Mouse (Mus musculus) intestine, embryonic 14.5 days (tissue): ENCODE data around the gene Gm9999. TPM values are rescaled to one million over a fixed set of nuclear protein-coding genes. Genes with fewer than 3 reads are reported as not detected.

Source experiments
- ATAC-seq: fragments of 200-750 bp; cut with Nextera tagmentation; replicated peaks from 2 replicates; pipeline ENCODE4 v1.8.0; 2017; ENCODE audit warnings: low read depth, moderate number of reproducible peaks, moderate TSS enrichment, moderate library complexity; ENCODE audit not compliant: low FRiP score, low TSS enrichment
- DNase-seq: peaks from one replicate; pipeline ENCODE4 v3.0.0-alpha.2; 2018; ENCODE audit warnings: low spot score
- H3K27ac ChIP-seq: fragments of 300-500 bp; sonication (generic); 2 replicates; pipeline ENCODE4 v1.5.1; 2014; ENCODE audit warnings: low read depth, mild to moderate bottlenecking, control low read depth
- H3K27me3 ChIP-seq: fragments of 300-500 bp; sonication (generic); replicated peaks from 2 replicates; pipeline ENCODE4 v1.6.1; 2014; ENCODE audit warnings: low read length, control low read depth; ENCODE audit not compliant: control insufficient read depth, insufficient read depth
- H3K36me3 ChIP-seq: fragments of 300-500 bp; sonication (generic); 2 replicates; pipeline ENCODE4 v1.6.1; 2014; ENCODE audit warnings: low read length, control low read depth; ENCODE audit not compliant: control insufficient read depth, insufficient read depth
- H3K4me1 ChIP-seq: fragments of 300-500 bp; sonication (generic); replicated peaks from 2 replicates; pipeline ENCODE4 v1.6.1; 2014; ENCODE audit warnings: low read length, control low read depth, mixed read lengths; ENCODE audit not compliant: control insufficient read depth, insufficient read depth
- H3K4me2 ChIP-seq: fragments of 300-500 bp; sonication (generic); 2 replicates; pipeline ENCODE4 v1.6.1; 2014; ENCODE audit warnings: low read length
- H3K4me3 ChIP-seq: fragments of 300-500 bp; sonication (generic); 2 replicates; pipeline ENCODE4 v1.5.1; 2014; ENCODE audit warnings: low read depth, low read length, control low read depth, mixed read lengths
- H3K9ac ChIP-seq: fragments of 300-500 bp; sonication (generic); 2 replicates; pipeline ENCODE4 v1.6.1; 2014; ENCODE audit warnings: mild to moderate bottlenecking, low read length
- H3K9me3 ChIP-seq: fragments of 300-500 bp; sonication (generic); 2 replicates; pipeline ENCODE4 v1.6.1; 2016; ENCODE audit warnings: low read length, control low read depth; ENCODE audit not compliant: control insufficient read depth
- WGBS: fragments of 180-500 bp; shearing (Covaris S2); extraction: QIAGEN DNeasy Blood & Tissue Kit; methylation state at CpG from one replicate; pipeline ENCODE4 v1.1.7; 2014; 5-methylcytosine and 5-hydroxymethylcytosine counted together
- polyA plus RNA-seq: library from polyadenylated mRNA; unstranded; fragments of >200 nt; fragmentation: Nextera tagmentation; extraction: Ambion mirVana; gene quantifications from 2 replicates; pipeline ENCODE4 v1.2.1, GENCODE M21; 2014

The Gm9999 gene
- polyA plus RNA-seq, 1 experiment from 2014 or later: not detected

- Histone ChIP-seq H3K9me3 (no peaks in the 10 kb centered on the region), H3K27me3 (no peaks in the 10 kb centered on the region), H3K4me3 (no peak overlapping the region), H3K36me3 (no peaks in the 10 kb centered on the region), H3K4me2 (no peak overlapping the region), H3K9ac (no peak overlapping the region), H3K4me1 (no peaks in the 10 kb centered on the region), H3K27ac (no peak overlapping the region)
- no peak for ATAC-seq
- no peak for DNase-seq
- WGBS: 93% methylated on average over 1 of the region's 1 CpGs
These were observed 44.1 kb downstream of the Gm9999 start for GRCm38 (mm10) chr7:47027520-47027919.

- no peaks in the 10 kb centered on the region for H3K27me3 ChIP-seq
- no peak overlapping the region for H3K9ac ChIP-seq
- no peak for ATAC-seq
- no peak overlapping the region for H3K27ac ChIP-seq
- H3K4me2 ChIP-seq: no peak overlapping the region
- H3K4me3 ChIP-seq: no peak overlapping the region
- H3K9me3 ChIP-seq: no peaks in the 10 kb centered on the region
- H3K36me3 ChIP-seq: no peaks in the 10 kb centered on the region
- no peaks in the 10 kb centered on the region for H3K4me1 ChIP-seq
- 84% methylated on average over 9 of the region's 9 CpGs for WGBS
- no peak for DNase-seq
These were observed 47.3 kb downstream of the Gm9999 start for GRCm38 (mm10) chr7:47030517-47031193.

GRCm38 (mm10) chr7:47031371-47031770 is 48.0 kb downstream of the Gm9999 start:
- no peaks in the 10 kb centered on the region for H3K9me3 ChIP-seq
- no peak overlapping the region for H3K4me3 ChIP-seq
- no peaks in the 10 kb centered on the region for H3K36me3 ChIP-seq
- ATAC-seq (no peak), DNase-seq (no peak)
- WGBS: 82% methylated on average over 4 of the region's 4 CpGs
- H3K4me2 ChIP-seq: no peak overlapping the region
- no peaks in the 10 kb centered on the region for H3K27me3 ChIP-seq
- H3K4me1 ChIP-seq: no peaks in the 10 kb centered on the region
- no peak overlapping the region for H3K9ac ChIP-seq
- H3K27ac ChIP-seq: no peak overlapping the region

GRCm38 (mm10) chr7:47034785-47035384 is 51.5 kb downstream of the Gm9999 start:
- no peak for ATAC-seq
- Histone ChIP-seq H3K9me3 (no peaks in the 10 kb centered on the region), H3K4me3 (no peak overlapping the region), H3K27ac (no peak overlapping the region), H3K9ac (no peak overlapping the region), H3K4me1 (no peaks in the 10 kb centered on the region), H3K27me3 (no peaks in the 10 kb centered on the region), H3K36me3 (no peaks in the 10 kb centered on the region), H3K4me2 (no peak overlapping the region)
- WGBS: 85% methylated on average over 4 of the region's 4 CpGs
- no peak for DNase-seq

- H3K27ac ChIP-seq: no peak overlapping the region
- ATAC-seq: no peak
- H3K36me3 ChIP-seq: no peaks in the 10 kb centered on the region
- H3K4me1 ChIP-seq: no peaks in the 10 kb centered on the region
- no peak for DNase-seq
- no peak overlapping the region for H3K4me3 ChIP-seq
- no peak overlapping the region for H3K9ac ChIP-seq
- no peaks in the 10 kb centered on the region for H3K9me3 ChIP-seq
- WGBS: 77% methylated on average over 8 of the region's 8 CpGs
- no peaks in the 10 kb centered on the region for H3K27me3 ChIP-seq
- H3K4me2 ChIP-seq: no peak overlapping the region
These were observed 52.0 kb downstream of the Gm9999 start for GRCm38 (mm10) chr7:47035426-47035825.

Other genes with a start within 250 kb of the Gm9999 start
- gene Saa1, start 240.6 kb upstream of the Gm9999 start, polyA plus RNA-seq: 1.4 and 2.0 TPM in 2 replicates
- 0.45 and 1.1 TPM in 2 replicates for gene Saa2, start 231.8 kb upstream of the Gm9999 start, polyA plus RNA-seq
- 18.8 and 20.9 TPM in 2 replicates for gene Hps5, start 187.5 kb upstream of the Gm9999 start, polyA plus RNA-seq
- 48.7 and 52.9 TPM in 2 replicates for gene Gtf2h1, start 187.5 kb upstream of the Gm9999 start, polyA plus RNA-seq
- 2,451 TPM in 2 replicates for gene Ldha, start 142.1 kb upstream of the Gm9999 start, polyA plus RNA-seq
- not detected in 2 replicates for gene Ldhc, start 122.4 kb upstream of the Gm9999 start, polyA plus RNA-seq
- 165 and 174 TPM in 2 replicates for gene Tsg101, start 63.6 kb upstream of the Gm9999 start, polyA plus RNA-seq
- 11.4 and 12.6 TPM in 2 replicates for gene Uevld, start 25.1 kb upstream of the Gm9999 start, polyA plus RNA-seq
- 17.6 and 18.0 TPM in 2 replicates for gene Spty2d1, start 24.8 kb downstream of the Gm9999 start, polyA plus RNA-seq
- 30.6 and 31.4 TPM in 2 replicates for gene Tmem86a, start 67.0 kb downstream of the Gm9999 start, polyA plus RNA-seq
- gene Ptpn5, start 150.1 kb downstream of the Gm9999 start, polyA plus RNA-seq: 2.1 and 2.3 TPM in 2 replicates
- not detected in 2 replicates for gene Mrgpra6, start 221.3 kb downstream of the Gm9999 start, polyA plus RNA-seq